Mouse (Mus musculus): ENCODE data around the gene Rtn4rl2. TPM values are rescaled to one million over a fixed set of nuclear protein-coding genes. Genes with fewer than 3 reads are reported as not detected.
A peak's percentile ranks its signal among the peaks of the same experiment; 100 is the strongest.
"Not testable (repeated sequence)": the region's sequence is repeated elsewhere in the genome, so short reads cannot be mapped to it uniquely, and the experiment has no call there.

Rtn4rl2 gene
- polyA plus RNA-seq, 2 experiments, result 1.5 to 4.5 TPM

DNA sequence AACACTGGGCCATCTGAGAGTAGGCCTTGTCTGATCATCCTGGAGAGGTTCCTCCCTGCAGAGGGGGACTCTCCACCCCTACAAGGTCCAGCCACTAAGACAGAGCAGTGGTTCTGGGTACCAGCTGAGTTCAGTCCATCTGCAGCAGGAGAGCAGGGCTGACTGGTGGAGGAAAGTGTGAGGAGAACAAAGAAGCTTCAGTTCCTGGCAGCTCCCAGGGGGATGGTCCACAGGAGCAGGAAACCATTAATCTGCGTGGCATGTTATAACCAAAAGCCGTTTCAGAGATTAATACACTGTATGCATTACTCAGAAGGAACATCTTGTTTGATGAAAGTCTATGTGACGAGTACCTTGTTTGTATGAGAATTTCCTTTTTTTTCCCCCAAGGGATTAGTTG lies 26.2 kb upstream of the Rtn4rl2 start:
- no peak for TF ChIP-seq POLR2A (IDR thresholded peaks at IDR 0.05; ENCODE audit: borderline replicate concordance, extremely low read depth, insufficient read depth, insufficient read length)
- Histone ChIP-seq H3K4me3 (replicated peaks; ENCODE audit: low read length) (no peak overlapping the region), H3K9ac (ENCODE audit: low read depth, low read length, severe bottlenecking) (no peak overlapping the region), H3K4me2 (replicated peaks; ENCODE audit: low read depth, low read length, severe bottlenecking) (no peak overlapping the region), H3K9me3 (ENCODE audit: control insufficient read depth, low read length) (no peaks in the 10 kb centered on the region), H3K36me3 (ENCODE audit: control insufficient read depth, insufficient read depth, low read length) (no peaks in the 10 kb centered on the region), H3K4me1 (ENCODE audit: control insufficient read depth, insufficient read depth, low read length) (no peaks in the 10 kb centered on the region), H3K27ac (replicated peaks; ENCODE audit: low read depth, low read length) (no peak overlapping the region), H3K27me3 (ENCODE audit: control insufficient read depth, insufficient read depth, low read length) (no peaks in the 10 kb centered on the region)
- WGBS, result 45% methylated on average over 3 of the region's 3 CpGs
- no peak for DNase-seq (ENCODE audit: low spot score)
- ATAC-seq (ENCODE audit: low FRiP score, low read depth), result no peak

DNA sequence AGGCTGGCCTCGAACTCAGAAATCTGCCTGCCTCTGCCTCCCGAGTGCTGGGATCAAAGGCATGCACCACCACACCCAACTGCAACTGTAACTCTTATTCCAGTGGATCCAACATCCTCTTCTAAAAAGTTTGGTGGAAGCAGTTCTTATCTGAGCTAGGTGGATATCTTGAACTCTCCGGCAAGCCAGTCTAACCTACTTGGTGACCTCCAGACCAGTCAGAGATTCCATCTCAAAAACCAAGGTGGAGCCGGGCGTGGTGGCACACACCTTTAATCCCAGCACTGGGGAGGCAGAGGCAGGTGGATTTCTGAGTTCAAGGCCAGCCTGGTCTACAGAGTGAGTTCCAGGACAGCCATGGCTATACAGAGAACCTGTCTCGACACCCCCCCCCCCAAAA lies 10.2 kb upstream of the Rtn4rl2 start:
- H3K9me3 ChIP-seq (ENCODE audit: control insufficient read depth, low read length); H3K36me3 ChIP-seq (ENCODE audit: control insufficient read depth, insufficient read depth, low read length); DNase-seq (ENCODE audit: low spot score); H3K27ac ChIP-seq (replicated peaks; ENCODE audit: low read depth, low read length); ATAC-seq (ENCODE audit: low FRiP score, low read depth); H3K9ac ChIP-seq (ENCODE audit: low read depth, low read length, severe bottlenecking); H3K27me3 ChIP-seq (ENCODE audit: control insufficient read depth, insufficient read depth, low read length); H3K4me1 ChIP-seq (ENCODE audit: control insufficient read depth, insufficient read depth, low read length); H3K4me2 ChIP-seq (replicated peaks; ENCODE audit: low read depth, low read length, severe bottlenecking); H3K4me3 ChIP-seq (replicated peaks; ENCODE audit: low read length): not testable (repeated sequence)
- 85% methylated on average over 6 of the region's 6 CpGs for WGBS

DNA sequence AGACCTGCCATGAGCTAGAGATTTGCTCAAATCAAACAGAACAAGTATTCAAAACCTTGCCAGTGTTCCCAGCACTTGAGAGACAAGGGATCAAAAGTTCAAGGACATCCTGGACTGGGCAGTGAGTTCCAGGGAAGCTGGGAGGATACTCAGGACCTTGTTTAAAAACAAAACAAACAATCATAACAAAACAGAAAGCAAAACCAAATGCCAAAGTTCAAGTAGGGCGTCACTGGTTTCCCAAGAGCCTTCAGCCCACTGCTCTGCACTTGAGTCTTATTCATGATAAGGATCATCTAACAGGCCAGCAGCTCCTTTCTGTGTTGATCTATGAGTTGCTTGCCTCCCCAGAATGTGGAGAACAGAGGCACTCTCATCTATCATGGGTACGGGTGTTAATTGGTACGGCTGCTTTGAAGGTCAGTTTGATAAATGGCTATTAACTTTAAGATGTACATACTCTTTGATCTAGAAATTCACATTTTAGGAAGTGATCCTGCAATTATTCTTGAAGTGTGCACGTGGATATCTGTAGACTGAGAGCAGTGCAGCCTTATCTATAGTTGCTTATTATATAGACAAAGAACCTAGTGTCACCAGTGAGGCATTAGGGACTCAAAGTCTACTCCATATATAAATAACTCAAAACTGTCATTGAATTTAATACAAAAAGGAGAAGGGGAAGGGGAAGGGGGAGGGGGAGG lies 9.1 kb upstream of the Rtn4rl2 start:
- no peak overlapping the region for H3K27ac ChIP-seq (replicated peaks; ENCODE audit: low read depth, low read length)
- H3K4me3 ChIP-seq (replicated peaks; ENCODE audit: low read length), result no peak overlapping the region
- H3K9me3 ChIP-seq (ENCODE audit: control insufficient read depth, low read length), result no peaks in the 10 kb centered on the region
- H3K4me1 ChIP-seq (ENCODE audit: control insufficient read depth, insufficient read depth, low read length), result no peaks in the 10 kb centered on the region
- no peak for TF ChIP-seq POLR2A (IDR thresholded peaks at IDR 0.05; ENCODE audit: borderline replicate concordance, extremely low read depth, insufficient read depth, insufficient read length)
- no peak overlapping the region for H3K4me2 ChIP-seq (replicated peaks; ENCODE audit: low read depth, low read length, severe bottlenecking)
- H3K27me3 ChIP-seq (ENCODE audit: control insufficient read depth, insufficient read depth, low read length), result no peaks in the 10 kb centered on the region
- no peak overlapping the region for H3K9ac ChIP-seq (ENCODE audit: low read depth, low read length, severe bottlenecking)
- no peaks in the 10 kb centered on the region for H3K36me3 ChIP-seq (ENCODE audit: control insufficient read depth, insufficient read depth, low read length)
- DNase-seq (ENCODE audit: low spot score) (no peak), ATAC-seq (ENCODE audit: low FRiP score, low read depth) (no peak)
- 42% methylated on average over 4 of the region's 4 CpGs for WGBS

DNA sequence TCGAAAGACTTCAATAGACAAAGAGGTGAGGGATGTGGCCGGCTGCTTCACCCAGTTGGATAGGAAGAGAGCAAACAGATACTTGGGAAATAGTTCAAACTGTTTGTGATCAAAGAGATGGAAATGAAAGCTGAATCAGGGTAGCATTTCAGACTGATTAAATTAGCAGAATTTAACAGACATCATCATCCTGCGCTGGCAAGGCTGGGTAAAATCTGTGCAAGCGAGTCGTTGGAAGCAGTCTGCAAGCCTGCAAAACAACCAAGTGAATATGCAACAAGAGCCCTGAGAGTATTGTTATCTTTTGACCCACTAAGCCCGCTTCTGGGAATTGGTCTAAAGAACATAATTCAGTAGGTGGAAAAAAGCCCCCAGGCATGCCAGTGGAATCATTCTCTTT lies 6.8 kb upstream of the Rtn4rl2 start:
- H3K36me3 ChIP-seq (ENCODE audit: control insufficient read depth, insufficient read depth, low read length), result no peaks in the 10 kb centered on the region
- H3K4me2 ChIP-seq (replicated peaks; ENCODE audit: low read depth, low read length, severe bottlenecking), result no peak overlapping the region
- H3K9me3 ChIP-seq (ENCODE audit: control insufficient read depth, low read length), result no peaks in the 10 kb centered on the region
- H3K27ac ChIP-seq (replicated peaks; ENCODE audit: low read depth, low read length), result no peak overlapping the region
- no peak overlapping the region for H3K4me3 ChIP-seq (replicated peaks; ENCODE audit: low read length)
- 50% methylated on average over 6 of the region's 6 CpGs for WGBS
- H3K27me3 ChIP-seq (ENCODE audit: control insufficient read depth, insufficient read depth, low read length), result peaks cover 14% of the 10 kb centered on the region
- no peak overlapping the region for H3K9ac ChIP-seq (ENCODE audit: low read depth, low read length, severe bottlenecking)
- H3K4me1 ChIP-seq (ENCODE audit: control insufficient read depth, insufficient read depth, low read length), result peaks cover 9% of the 10 kb centered on the region
- TF ChIP-seq POLR2A (IDR thresholded peaks at IDR 0.05; ENCODE audit: borderline replicate concordance, extremely low read depth, insufficient read depth, insufficient read length), result no peak
- ATAC-seq (ENCODE audit: low FRiP score, low read depth), result no peak
- DNase-seq (ENCODE audit: low spot score), result no peak

DNA sequence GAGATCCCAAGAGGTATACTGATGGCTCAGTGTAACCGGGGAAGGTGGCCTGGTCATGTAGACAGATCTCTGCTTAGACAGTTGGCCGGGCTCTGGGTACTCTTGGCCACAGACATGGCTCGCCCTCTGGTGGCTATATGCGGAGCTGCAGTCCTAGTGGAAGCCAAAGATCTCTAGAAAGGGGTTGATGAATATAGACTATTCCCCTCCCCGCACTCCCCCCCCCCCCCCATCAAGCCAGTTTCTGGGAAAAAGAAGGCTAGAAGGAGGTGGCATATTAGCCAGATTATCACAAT lies 3.5 kb upstream of the Rtn4rl2 start:
- no peak for TF ChIP-seq POLR2A (IDR thresholded peaks at IDR 0.05; ENCODE audit: borderline replicate concordance, extremely low read depth, insufficient read depth, insufficient read length)
- no peak overlapping the region for H3K27ac ChIP-seq (replicated peaks; ENCODE audit: low read depth, low read length)
- H3K4me2 ChIP-seq (replicated peaks; ENCODE audit: low read depth, low read length, severe bottlenecking), result no peak overlapping the region
- H3K27me3 ChIP-seq (ENCODE audit: control insufficient read depth, insufficient read depth, low read length), result peaks cover 48% of the 10 kb centered on the region
- peaks cover 9% of the 10 kb centered on the region for H3K4me1 ChIP-seq (ENCODE audit: control insufficient read depth, insufficient read depth, low read length)
- WGBS, result 0% methylated on average over 5 of the region's 5 CpGs
- H3K36me3 ChIP-seq (ENCODE audit: control insufficient read depth, insufficient read depth, low read length), result no peaks in the 10 kb centered on the region
- H3K4me3 ChIP-seq (replicated peaks; ENCODE audit: low read length), result 0 out of 2 replicates have a peak overlapping the region, but pooled peaks have one; percentile 5
- no peak overlapping the region for H3K9ac ChIP-seq (ENCODE audit: low read depth, low read length, severe bottlenecking)
- peak; percentile 80 for DNase-seq (ENCODE audit: low spot score)
- no peak for ATAC-seq (ENCODE audit: low FRiP score, low read depth)
- no peaks in the 10 kb centered on the region for H3K9me3 ChIP-seq (ENCODE audit: control insufficient read depth, low read length)
